Mouse (Mus musculus): ENCODE results near the gene Rara.

The Rara gene

DNA sequence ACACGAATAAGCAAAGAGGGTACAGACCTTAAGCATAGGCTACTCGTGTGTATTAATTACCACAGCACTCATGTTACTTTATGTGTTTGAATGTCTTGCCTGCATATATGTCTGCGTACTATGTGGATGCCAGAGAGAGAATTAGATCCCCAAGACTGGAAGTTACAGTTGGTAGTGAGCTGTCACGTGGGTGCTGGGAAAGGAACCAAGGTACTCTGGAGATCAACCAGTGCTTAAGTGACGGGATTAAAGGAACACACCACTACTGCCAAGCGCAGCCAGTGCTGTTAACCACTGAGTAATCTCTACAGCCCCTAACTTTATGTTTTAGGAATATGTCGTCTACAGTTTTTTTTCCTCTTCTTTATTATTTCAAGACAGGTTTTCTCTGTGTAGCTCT lies 68.4 kb downstream of the Rara start:
- no peak for DNase-seq (ENCODE audit: low read depth, low spot score)

DNA sequence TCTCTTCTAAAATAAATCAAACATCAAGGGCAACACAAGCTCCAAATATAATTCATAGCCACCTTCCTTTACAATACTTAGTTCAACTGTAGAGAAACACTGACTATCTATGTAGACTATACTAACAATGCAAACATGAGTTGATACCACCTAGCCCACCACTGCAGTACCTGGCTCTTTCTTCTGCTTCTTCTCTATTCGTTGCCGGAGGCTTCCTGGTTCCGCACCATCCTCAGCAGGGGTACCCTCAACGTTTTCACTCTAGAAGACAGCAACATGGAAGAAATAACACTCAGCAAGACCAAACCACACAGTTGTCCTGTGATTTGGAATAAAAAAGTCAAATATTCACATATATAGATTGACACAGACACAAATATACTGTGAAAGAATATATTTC lies 70.0 kb downstream of the Rara start:
- no peak for DNase-seq (ENCODE audit: low read depth, low spot score)

DNA sequence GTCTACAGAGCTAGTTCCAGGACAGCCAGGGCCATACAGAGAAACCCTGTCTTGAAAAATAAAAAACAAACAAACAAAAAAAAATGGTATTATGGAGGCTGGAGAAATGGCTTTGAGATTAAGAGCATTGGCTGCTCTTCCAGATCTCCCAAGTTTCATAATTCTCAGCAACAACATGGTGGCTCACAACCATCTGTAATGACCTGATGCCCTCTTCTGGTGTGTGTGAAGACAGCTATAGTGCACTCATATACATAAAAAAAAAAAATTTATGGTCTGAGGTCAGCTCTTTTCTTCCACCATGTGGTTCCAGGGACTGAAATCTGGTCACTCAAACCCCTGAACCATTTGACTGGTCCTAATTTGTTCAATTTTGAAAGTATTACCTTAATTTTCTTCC lies 71.2 kb downstream of the Rara start:
- no peak for DNase-seq (ENCODE audit: low read depth, low spot score)

DNA sequence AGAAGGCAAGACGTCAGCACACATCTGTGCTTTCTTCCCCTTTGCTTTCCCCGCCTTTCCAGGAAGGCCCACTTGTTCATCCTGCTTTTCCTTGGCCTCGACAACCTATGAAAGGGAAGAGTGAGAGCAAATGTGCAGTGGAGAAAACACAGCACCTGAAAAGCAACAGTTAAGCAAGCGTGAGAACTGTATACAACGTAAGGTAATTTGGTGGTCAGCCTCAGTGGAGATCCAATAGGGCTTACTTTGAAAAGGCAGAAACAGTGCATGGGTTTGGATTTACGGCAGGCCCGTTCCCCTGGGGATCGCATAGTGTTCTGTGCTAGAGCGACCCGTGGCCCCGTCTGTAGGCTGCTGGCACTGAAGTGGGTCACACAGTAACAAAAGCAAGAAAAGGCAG lies 71.6 kb downstream of the Rara start:
- DNase-seq (ENCODE audit: low read depth, low spot score) = no peak

DNA sequence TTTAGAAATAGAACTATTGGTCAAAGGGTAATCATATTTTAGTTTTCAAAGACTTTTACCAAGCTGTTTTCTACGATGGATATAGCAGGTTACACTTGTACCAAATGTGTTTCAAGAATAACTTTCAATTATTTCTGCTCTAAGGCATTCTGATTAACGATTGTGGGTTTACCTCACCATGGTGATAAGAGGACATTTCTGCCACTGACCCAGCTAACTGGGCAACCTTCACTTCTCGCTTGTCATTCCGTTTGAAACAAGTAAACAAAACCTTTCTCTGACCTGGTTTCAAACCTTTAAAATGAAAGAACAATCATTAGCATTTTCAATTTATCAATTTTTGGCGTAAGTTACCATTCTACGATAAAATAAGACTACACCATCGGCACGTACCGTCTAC lies 79.2 kb downstream of the Rara start:
- no peak for DNase-seq (ENCODE audit: low read depth, low spot score)

DNA sequence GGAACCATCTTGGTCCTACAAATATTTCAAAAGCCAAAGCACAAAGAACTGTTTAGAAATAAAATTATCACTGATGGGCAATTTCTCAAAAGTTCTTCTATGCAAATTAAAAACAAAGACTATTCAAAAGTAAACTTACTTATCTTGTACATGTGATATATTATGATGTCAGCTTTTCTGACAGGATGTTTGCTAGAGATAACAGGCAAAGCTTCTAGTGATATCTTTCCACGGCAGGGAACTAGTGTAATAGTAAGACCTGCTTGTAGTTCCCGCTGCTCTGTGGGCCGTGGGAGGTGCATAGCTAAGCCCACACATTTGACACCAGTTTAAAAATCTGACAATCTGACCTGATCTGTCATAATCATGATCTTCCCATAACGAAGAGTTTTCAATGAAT lies 82.5 kb downstream of the Rara start:
- DNase-seq (ENCODE audit: low read depth, low spot score) = no peak

DNA sequence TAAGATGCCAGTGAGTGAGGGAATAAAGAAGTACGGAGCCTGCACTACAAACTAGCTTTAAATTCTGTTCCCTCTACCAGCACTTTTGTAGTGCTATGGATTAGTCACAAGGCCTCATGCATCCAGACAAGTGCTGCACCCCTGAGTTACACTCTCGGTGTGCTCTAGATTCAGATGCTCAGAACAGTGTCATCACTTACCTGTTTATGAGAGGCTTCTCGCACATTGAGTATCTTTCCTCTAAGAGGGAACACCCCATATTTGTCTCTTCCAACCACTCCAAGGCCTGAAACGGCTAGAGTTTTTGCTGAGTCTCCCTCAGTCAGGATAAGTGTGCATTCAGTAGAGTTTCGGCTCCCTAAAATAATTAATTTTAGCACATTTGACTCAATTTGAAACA lies 83.1 kb downstream of the Rara start:
- no peak for DNase-seq (ENCODE audit: low read depth, low spot score)

DNA sequence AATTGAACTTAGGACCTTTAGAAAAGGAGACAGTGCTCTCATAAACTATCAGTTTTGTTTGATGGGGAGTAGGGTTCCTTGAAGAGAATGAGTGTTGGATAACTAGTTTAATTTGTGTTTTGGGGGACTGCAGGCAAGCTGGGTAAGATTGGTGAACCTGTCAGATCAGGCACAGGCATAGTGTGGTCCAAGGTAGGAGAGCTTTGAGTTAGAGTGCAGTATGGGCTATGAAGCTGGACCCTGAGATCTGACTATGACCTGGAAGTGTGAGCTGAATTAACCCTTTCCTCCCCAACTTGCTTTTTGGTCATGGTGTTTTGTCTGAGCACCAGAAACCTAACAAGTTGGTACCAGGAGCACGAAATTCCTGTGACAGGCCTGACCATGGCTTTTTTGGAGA lies 86.2 kb downstream of the Rara start:
- no peak for DNase-seq (ENCODE audit: low read depth, low spot score)

DNA sequence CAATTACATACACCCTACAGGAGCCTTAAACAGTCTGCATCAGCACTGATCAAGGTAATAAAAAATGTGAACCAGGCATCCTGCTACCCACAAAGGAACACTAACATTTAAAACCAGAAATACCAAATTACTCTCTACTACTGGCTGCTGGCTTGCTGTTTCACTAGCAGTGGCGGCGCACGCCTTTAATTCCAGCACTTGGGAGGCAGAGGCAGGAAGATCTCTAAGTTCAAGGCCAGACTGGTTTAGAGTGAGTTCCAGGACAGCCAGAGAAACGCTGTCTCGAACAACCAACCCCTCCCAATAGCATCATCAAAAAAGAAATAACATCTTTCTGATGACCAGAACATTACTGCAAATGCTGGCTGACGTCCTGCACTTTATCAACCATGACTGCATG lies 92.2 kb downstream of the Rara start:
- no peak for DNase-seq (ENCODE audit: low read depth, low spot score)

DNA sequence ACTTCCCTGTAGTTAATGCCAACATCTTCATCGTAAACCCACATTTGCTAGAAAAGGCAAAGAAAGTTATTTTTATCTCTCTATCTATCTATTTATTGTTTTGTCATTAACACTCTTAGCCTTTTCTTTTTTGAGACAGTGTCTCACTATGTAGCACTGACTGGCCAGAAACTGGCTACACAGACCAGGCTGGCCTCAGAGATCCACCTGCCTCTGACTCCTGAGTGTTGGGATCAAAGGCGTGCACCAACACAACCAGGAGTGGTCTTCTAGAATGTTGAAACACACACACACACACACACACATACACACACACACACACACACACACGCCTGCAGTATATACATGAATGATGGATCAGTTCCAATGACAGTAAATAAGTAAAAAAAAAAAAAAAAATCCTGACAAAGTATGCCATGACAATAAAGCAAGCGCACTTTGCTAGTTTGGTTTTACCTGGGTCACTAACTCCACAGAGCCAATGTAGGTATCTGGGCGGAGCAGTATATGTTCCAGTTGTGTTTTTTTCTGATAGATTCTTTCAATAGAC lies 94.8 kb downstream of the Rara start:
- no peak for DNase-seq (ENCODE audit: low read depth, low spot score)

DNA sequence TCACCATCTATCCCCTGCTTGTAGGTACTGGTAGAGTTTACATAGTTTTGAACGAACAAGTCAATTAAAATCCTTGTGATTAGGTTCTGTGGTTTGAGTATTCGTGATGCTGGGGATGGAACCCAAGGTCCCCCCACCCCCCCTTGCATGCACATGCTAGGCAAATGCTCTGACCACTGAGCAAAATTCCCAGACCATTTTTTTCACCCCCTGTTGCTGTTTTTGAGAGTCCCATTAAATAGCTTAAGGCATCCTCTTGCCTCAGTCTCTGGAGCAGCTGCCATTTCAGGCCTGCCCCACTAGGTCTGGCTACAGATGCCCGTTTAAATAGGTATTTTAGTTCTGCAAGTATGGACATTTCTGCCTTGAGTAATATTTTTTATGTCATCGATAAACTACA lies 95.5 kb downstream of the Rara start:
- no peak for DNase-seq (ENCODE audit: low read depth, low spot score)

DNA sequence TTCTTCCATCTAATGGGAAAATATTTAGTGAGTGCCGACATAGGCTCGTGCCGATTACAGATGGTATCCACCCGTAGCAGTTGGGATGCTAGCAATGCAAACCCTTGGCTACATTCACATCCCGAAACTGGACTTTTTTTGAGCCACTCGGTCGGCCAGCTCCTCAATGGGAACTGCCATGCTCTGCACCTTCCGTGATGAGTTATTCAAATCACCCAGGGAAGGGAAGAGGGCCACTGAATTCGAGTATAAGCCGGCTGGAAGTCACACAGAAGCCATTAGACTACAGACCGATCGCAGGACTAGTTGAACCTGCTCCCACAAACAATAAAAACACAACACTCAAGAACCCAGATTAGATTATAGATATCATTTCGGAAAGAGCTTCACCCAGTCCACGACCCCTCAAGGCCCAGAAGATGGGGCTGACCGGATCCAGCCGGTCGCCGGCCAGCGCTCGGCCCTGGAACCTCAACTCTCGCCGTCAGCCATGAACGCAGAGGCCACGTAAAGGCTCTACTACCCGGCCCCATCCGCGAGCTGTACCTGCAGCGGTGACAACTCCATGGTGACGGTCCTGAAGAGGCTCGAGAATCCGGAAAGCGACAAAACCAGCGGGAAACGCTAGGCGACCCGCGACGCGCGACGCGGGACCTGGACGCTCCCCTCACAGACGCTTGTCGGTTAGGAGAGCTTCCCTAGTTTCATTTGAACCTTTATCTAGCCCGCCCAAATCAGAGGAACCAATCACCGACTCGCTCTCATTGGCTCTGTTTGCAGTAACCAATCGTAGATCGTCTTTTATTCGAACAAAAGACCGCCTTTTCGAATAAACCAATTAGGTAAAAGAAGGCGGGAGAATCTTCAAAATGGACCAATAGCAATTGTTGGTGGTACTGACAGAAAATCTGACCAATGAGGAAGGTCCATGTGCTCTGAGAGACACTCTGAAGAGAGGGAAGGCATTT lies 96.2 kb downstream of the Rara start, which contains the start of gene Top2a:
Top2a (minus strand) TSS at position 690 of the 968 bp plus-strand sequence.
- DNase-seq (ENCODE audit: low read depth, low spot score) = peak; percentile 100

Measured in c-Kit-negative CD71-positive TER-119-positive erythroid progenitor cells, embryonic 14.5 days (primary cell).